Mouse (Mus musculus) lung, embryonic 16.5 days (tissue): ENCODE data around the gene Bcl6b. TPM values are rescaled to one million over a fixed set of nuclear protein-coding genes. Genes with fewer than 3 reads are reported as not detected.

Source experiments
- ATAC-seq: fragments of 200-750 bp; cut with Nextera tagmentation; 2 replicates; pipeline ENCODE4 v1.8.0; 2017; ENCODE audit warnings: low read depth, mild to moderate bottlenecking, moderate library complexity
- H3K27ac ChIP-seq: fragments of 300-500 bp; sonication (generic); 2 replicates; pipeline ENCODE4 v1.5.1; 2014; ENCODE audit warnings: mild to moderate bottlenecking, control low read depth, low read length
- H3K27me3 ChIP-seq: fragments of 300-500 bp; sonication (generic); 2 replicates; pipeline ENCODE4 v1.6.1; 2014; ENCODE audit warnings: low read depth, low read length, mixed read lengths; ENCODE audit not compliant: control insufficient read depth, insufficient read depth
- H3K36me3 ChIP-seq: fragments of 300-500 bp; sonication (generic); 2 replicates; pipeline ENCODE4 v1.6.1; 2014; ENCODE audit warnings: low read length; ENCODE audit not compliant: control insufficient read depth, insufficient read depth
- H3K4me1 ChIP-seq: fragments of 300-500 bp; sonication (generic); replicated peaks from 2 replicates; pipeline ENCODE4 v1.6.1; 2014; ENCODE audit warnings: low read length, mixed read lengths; ENCODE audit not compliant: control insufficient read depth, insufficient read depth
- H3K4me2 ChIP-seq: fragments of 300-500 bp; sonication (generic); 2 replicates; pipeline ENCODE4 v1.6.1; 2014; ENCODE audit warnings: low read depth, low read length, control low read depth
- H3K4me3 ChIP-seq: fragments of 300-500 bp; sonication (generic); 2 replicates; pipeline ENCODE4 v1.5.1; 2014; ENCODE audit warnings: mild to moderate bottlenecking, low read length, control low read depth
- H3K9ac ChIP-seq: fragments of 300-500 bp; sonication (generic); 2 replicates; pipeline ENCODE4 v1.6.1; 2014; ENCODE audit warnings: low read length, control low read depth
- H3K9me3 ChIP-seq: fragments of 300-500 bp; sonication (generic); 2 replicates; pipeline ENCODE4 v1.6.1; 2016; ENCODE audit warnings: low read length; ENCODE audit not compliant: control insufficient read depth
- WGBS: fragments of 180-500 bp; shearing (Covaris S2); extraction: QIAGEN DNeasy Blood & Tissue Kit; methylation state at CpG from one replicate; pipeline ENCODE4 v1.1.7; 2014; 5-methylcytosine and 5-hydroxymethylcytosine counted together
- microRNA counts: library from miRNA; unstranded; fragments of <30 nt; microRNA quantifications from one replicate; lab custom pipeline; 2016
- microRNA-seq: library from miRNA; unstranded; fragments of <30 nt; microRNA quantifications from one replicate; pipeline ENCODE4, GENCODE M21; 2016
- polyA plus RNA-seq: library from polyadenylated mRNA; unstranded; fragments of >200 nt; fragmentation: Nextera tagmentation; extraction: Ambion mirVana; gene quantifications from 2 replicates; pipeline ENCODE4 v1.2.1, GENCODE M21; 2015

Bcl6b gene
- polyA plus RNA-seq, 1 experiment from 2014 or later = 37.1 TPM

DNA sequence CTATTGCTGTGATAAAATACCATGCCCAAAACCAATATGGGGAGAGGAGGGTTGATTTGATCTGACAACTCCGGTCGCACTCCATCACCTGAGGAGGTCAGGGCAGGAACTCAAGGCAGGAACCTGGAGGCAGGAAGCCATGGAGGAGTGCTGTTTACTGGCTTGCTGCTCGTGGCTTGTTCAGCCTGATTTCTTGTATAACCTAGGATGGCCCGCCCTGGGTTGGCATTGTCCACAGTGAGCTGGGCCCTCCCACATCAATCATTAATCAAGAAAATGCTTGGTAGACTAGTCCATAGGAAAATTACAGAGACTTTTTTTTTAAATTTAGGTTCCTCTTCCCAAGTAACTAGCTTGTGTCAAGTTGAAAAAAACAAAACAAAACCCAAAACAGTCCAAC, 55.1 kb downstream of the Bcl6b start:
- no peak overlapping the region for H3K4me2 ChIP-seq
- no peak overlapping the region for H3K27ac ChIP-seq
- no peak overlapping the region for H3K9ac ChIP-seq
- no peaks in the 10 kb centered on the region for H3K36me3 ChIP-seq
- H3K9me3 ChIP-seq = peaks cover 3% of the 10 kb centered on the region; the same call in 1 of the 2 replicates
- H3K4me1 ChIP-seq = no peaks in the 10 kb centered on the region
- ATAC-seq = no peak
- 67% methylated on average over 4 of the region's 4 CpGs for WGBS
- no peaks in the 10 kb centered on the region for H3K27me3 ChIP-seq
- H3K4me3 ChIP-seq = no peak overlapping the region

MicroRNAs encoded within 50 kb of the gene (microRNA counts, 519-probe panel; counts per million panel counts)
- microRNA mmu-miR-195 (lab: Ali Mortazavi, UCI) (2,592 counts per million, percentile 47 among the panel's probes with 10 or more counts), microRNA mmu-miR-497 (lab: Ali Mortazavi, UCI) (2,858 counts per million, percentile 53 among the panel's probes with 10 or more counts)

Small RNAs within 50 kb of the gene (microRNA-seq; reads per million reads assigned to microRNA genes)
- gene Mir195a (2,363 reads per million, percentile 83 among the genes with 10 or more reads in this experiment), gene Mir497 (not detected), gene Mir497b (not detected)

Other genes starting within 250 kb of the Bcl6b start
- gene Ctdnep1, start 248.6 kb downstream of the Bcl6b start, polyA plus RNA-seq = 20.6 and 23.0 TPM in 2 replicates
- 98.4 and 99.2 TPM in 2 replicates for gene Elp5, start 247.3 kb downstream of the Bcl6b start, polyA plus RNA-seq
- 515 and 536 TPM in 2 replicates for gene Gabarap, start 238.7 kb downstream of the Bcl6b start, polyA plus RNA-seq
- gene Phf23, start 234.0 kb downstream of the Bcl6b start, polyA plus RNA-seq = 58.1 and 59.5 TPM in 2 replicates
- gene Dvl2, start 229.2 kb downstream of the Bcl6b start, polyA plus RNA-seq = 30.1 and 30.7 TPM in 2 replicates
- 90.0 and 92.0 TPM in 2 replicates for gene Acadvl, start 214.4 kb downstream of the Bcl6b start, polyA plus RNA-seq
- gene Dlg4, start 212.9 kb downstream of the Bcl6b start, polyA plus RNA-seq = 5.5 and 7.9 TPM in 2 replicates
- 0.18 TPM in 1 of 2 replicates, not detected in the other for gene Asgr1, start 175.7 kb downstream of the Bcl6b start, polyA plus RNA-seq
- 0.30 TPM in 1 of 2 replicates, not detected in the other for gene Asgr2, start 137.2 kb downstream of the Bcl6b start, polyA plus RNA-seq
- gene Mgl2, start 99.5 kb downstream of the Bcl6b start, polyA plus RNA-seq = 2.1 and 2.4 TPM in 2 replicates
- gene Clec10a, start 73.6 kb downstream of the Bcl6b start, polyA plus RNA-seq = 0.79 and 1.6 TPM in 2 replicates
- gene Slc16a11, start 17.0 kb downstream of the Bcl6b start, polyA plus RNA-seq = 0.48 and 1.1 TPM in 2 replicates
- gene Slc16a13, start 8.7 kb downstream of the Bcl6b start, polyA plus RNA-seq = 6.0 and 6.9 TPM in 2 replicates
- gene 0610010K14Rik, start 8.1 kb upstream of the Bcl6b start, polyA plus RNA-seq = 163 and 167 TPM in 2 replicates
- gene Gm21988, start 10.0 kb upstream of the Bcl6b start, polyA plus RNA-seq = 10.3 and 10.7 TPM in 2 replicates
- gene Rnasek, start 10.0 kb upstream of the Bcl6b start, polyA plus RNA-seq = 249 and 250 TPM in 2 replicates
- gene Alox12, start 25.6 kb upstream of the Bcl6b start, polyA plus RNA-seq = 6.9 and 7.8 TPM in 2 replicates
- 0.35 and 1.1 TPM in 2 replicates for gene Alox12e, start 92.8 kb upstream of the Bcl6b start, polyA plus RNA-seq
- 0.70 and 0.72 TPM in 2 replicates for gene Alox15, start 122.2 kb upstream of the Bcl6b start, polyA plus RNA-seq
- gene Pelp1, start 180.2 kb upstream of the Bcl6b start, polyA plus RNA-seq = 36.3 and 37.3 TPM in 2 replicates
- 14.1 and 15.0 TPM in 2 replicates for gene Arrb2, start 202.8 kb upstream of the Bcl6b start, polyA plus RNA-seq
- 39.8 and 43.7 TPM in 2 replicates for gene Med11, start 222.1 kb upstream of the Bcl6b start, polyA plus RNA-seq
- 0.48 and 1.0 TPM in 2 replicates for gene Zmynd15, start 229.6 kb upstream of the Bcl6b start, polyA plus RNA-seq
- 7.5 and 8.3 TPM in 2 replicates for gene Cxcl16, start 230.2 kb upstream of the Bcl6b start, polyA plus RNA-seq